Mouse (Mus musculus): ENCODE measurements around the gene 4930447C04Rik. TPM values are rescaled to one million over a fixed set of nuclear protein-coding genes. Genes with fewer than 3 reads are reported as not detected.

The 4930447C04Rik gene
- total RNA-seq (2021): 1 to 10 TPM; 4.9 to 6.9 TPM

- no peak for DNase-seq (ENCODE audit: extremely low spot score in 1 of 2, low spot score in 1 of 2)
Observed at GRCm38 (mm10) chr12:72940071-72940821, at the start of gene 4930447C04Rik. TSS of gene 4930447C04Rik (minus strand) at chr12:72940774.

GRCm38 (mm10) chr12:72983071-72983857 is 42.7 kb upstream of the 4930447C04Rik start:
- DNase-seq (ENCODE audit: extremely low spot score in 1 of 2, low spot score in 1 of 2): no peak

- DNase-seq (ENCODE audit: extremely low spot score in 1 of 2, low spot score in 1 of 2): no peak
Observed at GRCm38 (mm10) chr12:72982616-72983015, 42.0 kb upstream of the 4930447C04Rik start.

GRCm38 (mm10) chr12:72979236-72979635 is 38.7 kb upstream of the 4930447C04Rik start:
- no peak for DNase-seq (ENCODE audit: extremely low spot score in 1 of 2, low spot score in 1 of 2)

GRCm38 (mm10) chr12:72977851-72978250 is 37.3 kb upstream of the 4930447C04Rik start:
- no peak for DNase-seq (ENCODE audit: extremely low spot score in 1 of 2, low spot score in 1 of 2)

- peak; percentile 12 to 62 for DNase-seq (ENCODE audit: extremely low spot score in 1 of 2, low spot score in 1 of 2)
Observed at GRCm38 (mm10) chr12:72976718-72977117, 36.1 kb upstream of the 4930447C04Rik start.

GRCm38 (mm10) chr12:72976172-72976571 is 35.6 kb upstream of the 4930447C04Rik start:
- DNase-seq (ENCODE audit: extremely low spot score in 1 of 2, low spot score in 1 of 2): no peak

- DNase-seq (ENCODE audit: extremely low spot score in 1 of 2, low spot score in 1 of 2): peak; percentile 13 to 58
Observed at GRCm38 (mm10) chr12:72973161-72973560, 32.6 kb upstream of the 4930447C04Rik start.

GRCm38 (mm10) chr12:72970620-72971019 is 30.0 kb upstream of the 4930447C04Rik start:
- no peak for DNase-seq (ENCODE audit: extremely low spot score in 1 of 2, low spot score in 1 of 2)

- DNase-seq (ENCODE audit: extremely low spot score in 1 of 2, low spot score in 1 of 2): no peak
Observed at GRCm38 (mm10) chr12:72967541-72967940, 27.0 kb upstream of the 4930447C04Rik start.

- DNase-seq (ENCODE audit: extremely low spot score in 1 of 2, low spot score in 1 of 2): no peak
Observed at GRCm38 (mm10) chr12:72962761-72963160, 22.2 kb upstream of the 4930447C04Rik start.

GRCm38 (mm10) chr12:72958446-72958845 is 17.9 kb upstream of the 4930447C04Rik start:
- no peak for DNase-seq (ENCODE audit: extremely low spot score in 1 of 2, low spot score in 1 of 2)

GRCm38 (mm10) chr12:72957829-72958424 is 17.4 kb upstream of the 4930447C04Rik start:
- no peak for DNase-seq (ENCODE audit: extremely low spot score in 1 of 2, low spot score in 1 of 2)

- DNase-seq (ENCODE audit: extremely low spot score in 1 of 2, low spot score in 1 of 2): no peak
Observed at GRCm38 (mm10) chr12:72954906-72955305, 14.3 kb upstream of the 4930447C04Rik start.

- DNase-seq (ENCODE audit: extremely low spot score in 1 of 2, low spot score in 1 of 2): no peak
Observed at GRCm38 (mm10) chr12:72953858-72954257, 13.3 kb upstream of the 4930447C04Rik start.

- DNase-seq (ENCODE audit: extremely low spot score in 1 of 2, low spot score in 1 of 2): no peak
Observed at GRCm38 (mm10) chr12:72953089-72953488, 12.5 kb upstream of the 4930447C04Rik start.

GRCm38 (mm10) chr12:72947335-72947734 is 6.8 kb upstream of the 4930447C04Rik start:
- DNase-seq (ENCODE audit: extremely low spot score in 1 of 2, low spot score in 1 of 2): no peak

- DNase-seq (ENCODE audit: extremely low spot score in 1 of 2, low spot score in 1 of 2): no peak
Observed at GRCm38 (mm10) chr12:72946805-72947204, 6.2 kb upstream of the 4930447C04Rik start.

GRCm38 (mm10) chr12:72946064-72946395 is 5.5 kb upstream of the 4930447C04Rik start:
- DNase-seq (ENCODE audit: extremely low spot score in 1 of 2, low spot score in 1 of 2): no peak

- no peak for DNase-seq (ENCODE audit: extremely low spot score in 1 of 2, low spot score in 1 of 2)
Observed at GRCm38 (mm10) chr12:72945301-72946063, 4.9 kb upstream of the 4930447C04Rik start.
